Mouse (Mus musculus): ENCODE measurements at regions not wholly inside any gene's neighbourhood (a gene's known extent, or its start where the extent isn't known, plus 50 kb on each side); places are given as distances from the start of the nearest gene placed in this dataset.

- intact Hi-C loops (cut with DNase I) = no loop called here
- no peak for DNase-seq (ENCODE audit: low spot score in 2 of 2)
These were observed 66.0 kb upstream of the Fat4 start for GRCm38 (mm10) chr3:38820787-38821186.

- DNase-seq (ENCODE audit: low spot score in 2 of 2) = peak in 1 of 2 experiments; percentile 23
- intact Hi-C loops (cut with DNase I) = no loop called here
These were observed 66.4 kb upstream of the Fat4 start for GRCm38 (mm10) chr3:38820315-38820714.

GRCm38 (mm10) chr3:38817651-38818050 is 69.1 kb upstream of the Fat4 start:
- DNase-seq (ENCODE audit: low spot score in 2 of 2) = no peak
- intact Hi-C loops (cut with DNase I) = no loop called here

GRCm38 (mm10) chr3:38812457-38812856 is 74.3 kb upstream of the Fat4 start:
- DNase-seq (ENCODE audit: low spot score in 2 of 2) = no peak
- intact Hi-C loops (cut with DNase I) = no loop called here

- DNase-seq (ENCODE audit: low spot score in 2 of 2) = no peak
- intact Hi-C loops (cut with DNase I) = no loop called here
These were observed 75.1 kb upstream of the Fat4 start for GRCm38 (mm10) chr3:38811635-38812034.

- DNase-seq (ENCODE audit: low spot score in 2 of 2) = no peak
- intact Hi-C loops (cut with DNase I) = no loop called here
These were observed 80.2 kb upstream of the Fat4 start for GRCm38 (mm10) chr3:38806469-38807055.

- intact Hi-C loops (cut with DNase I) = no loop called here
- no peak for DNase-seq (ENCODE audit: low spot score in 2 of 2)
These were observed 80.7 kb upstream of the Fat4 start for GRCm38 (mm10) chr3:38806036-38806435.

- intact Hi-C loops (cut with DNase I) = no loop called here
- no peak for DNase-seq (ENCODE audit: low spot score in 2 of 2)
These were observed 91.0 kb upstream of the Fat4 start for GRCm38 (mm10) chr3:38795646-38796301.

- no peak for DNase-seq (ENCODE audit: low spot score in 2 of 2)
- intact Hi-C loops (cut with DNase I) = no loop called here
These were observed 93.5 kb upstream of the Fat4 start for GRCm38 (mm10) chr3:38793221-38793620.

- no peak for DNase-seq (ENCODE audit: low spot score in 2 of 2)
- intact Hi-C loops (cut with DNase I) = no loop called here
These were observed 98.0 kb upstream of the Fat4 start for GRCm38 (mm10) chr3:38788751-38789150.

GRCm38 (mm10) chr3:38783711-38784110 is 103.0 kb upstream of the Fat4 start:
- no peak for DNase-seq (ENCODE audit: low spot score in 2 of 2)
- intact Hi-C loops (cut with DNase I) = no loop called here

- intact Hi-C loops (cut with DNase I) = no loop called here
- no peak for DNase-seq (ENCODE audit: low spot score in 2 of 2)
These were observed 103.7 kb upstream of the Fat4 start for GRCm38 (mm10) chr3:38783051-38783450.

- no peak for DNase-seq (ENCODE audit: low spot score in 2 of 2)
- intact Hi-C loops (cut with DNase I) = no loop called here
These were observed 109.9 kb upstream of the Fat4 start for GRCm38 (mm10) chr3:38776743-38777366.

- no peak for DNase-seq (ENCODE audit: low spot score in 2 of 2)
- intact Hi-C loops (cut with DNase I) = no loop called here
These were observed 132.1 kb upstream of the Fat4 start for GRCm38 (mm10) chr3:38754632-38755123.

GRCm38 (mm10) chr3:38753446-38754205 is 133.1 kb upstream of the Fat4 start:
- peak in 1 of 2 experiments; percentile 9 for DNase-seq (ENCODE audit: low spot score in 2 of 2)
- intact Hi-C loops (cut with DNase I) = no loop called here

- intact Hi-C loops (cut with DNase I) = no loop called here
- DNase-seq (ENCODE audit: low spot score in 2 of 2) = no peak
These were observed 144.6 kb upstream of the Fat4 start for GRCm38 (mm10) chr3:38742155-38742554.

GRCm38 (mm10) chr3:38722606-38723005 is 164.1 kb upstream of the Fat4 start:
- intact Hi-C loops (cut with DNase I) = no loop called here
- DNase-seq (ENCODE audit: low spot score in 2 of 2) = no peak

- peak in 1 of 2 experiments; percentile 8 for DNase-seq (ENCODE audit: low spot score in 2 of 2)
- intact Hi-C loops (cut with DNase I) = no loop called here
These were observed 174.5 kb upstream of the Fat4 start for GRCm38 (mm10) chr3:38712078-38712873.

GRCm38 (mm10) chr3:38711229-38711628 is 175.5 kb upstream of the Fat4 start:
- no peak for DNase-seq (ENCODE audit: low spot score in 2 of 2)
- intact Hi-C loops (cut with DNase I) = no loop called here

- intact Hi-C loops (cut with DNase I) = no loop called here
These were observed 178.8 kb upstream of the Fat4 start for GRCm38 (mm10) chr3:38707891-38708290.

More at GRCm38 (mm10) chr3:38707891-38708290, 178.8 kb upstream of the Fat4 start:
- DNase-seq (ENCODE audit: low spot score in 2 of 2) = peak; percentile 36 to 38

Measured in left cerebral cortex, postnatal 36 days (tissue).